Mouse (Mus musculus): ENCODE measurements around the gene Zfp282. TPM values are rescaled to one million over a fixed set of nuclear protein-coding genes. Genes with fewer than 3 reads are reported as not detected.

Zfp282 gene
- polyA plus RNA-seq, 1 experiment from 2014 or later = 9.6 TPM

DNA sequence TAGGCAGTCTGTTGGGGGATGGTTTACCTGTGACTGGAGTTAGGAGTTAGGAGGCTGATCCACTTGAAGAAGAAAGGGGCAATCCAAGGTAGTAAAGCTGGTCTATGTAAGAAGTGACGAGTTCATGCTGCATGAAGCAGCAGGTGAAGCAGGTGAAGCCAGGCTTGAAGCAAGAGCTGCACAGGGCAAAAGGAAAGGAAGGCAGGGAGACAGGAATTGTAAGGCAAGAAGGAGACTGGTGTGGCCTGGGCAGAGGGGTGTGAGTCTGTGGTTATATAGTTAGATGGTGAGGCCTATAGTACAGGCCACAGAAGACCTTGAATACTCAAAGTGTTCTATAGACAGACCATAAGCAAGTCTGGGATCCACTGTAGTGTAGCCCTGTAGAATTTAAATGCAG, 32.0 kb downstream of the Zfp282 start:
- no peak for TF ChIP-seq EP300 (IDR thresholded peaks at IDR 0.05)
- TF ChIP-seq CTCF (IDR thresholded peaks at IDR 0.05) = no peak
- Histone ChIP-seq H3K4me3 (ENCODE audit: low read depth, low read length) (no peak overlapping the region), H3K36me3 (ENCODE audit: insufficient read depth, low read length) (peaks cover 33% of the 10 kb centered on the region), H3K27ac (ENCODE audit: low read length) (no peak overlapping the region), H3K4me2 (replicated peaks; ENCODE audit: low read depth, low read length) (no peak overlapping the region), H3K4me1 (ENCODE audit: insufficient read depth, low read depth, low read length) (no peaks in the 10 kb centered on the region), H3K9ac (replicated peaks; ENCODE audit: low read depth) (no peak overlapping the region), H3K27me3 (replicated peaks; ENCODE audit: insufficient read depth, low read length) (no peaks in the 10 kb centered on the region), H3K9me3 (ENCODE audit: low read length) (no peaks in the 10 kb centered on the region)
- WGBS = 59% methylated on average over 1 of the region's 1 CpGs
- ATAC-seq (no peak), DNase-seq (ENCODE audit: low spot score) (no peak)

DNA sequence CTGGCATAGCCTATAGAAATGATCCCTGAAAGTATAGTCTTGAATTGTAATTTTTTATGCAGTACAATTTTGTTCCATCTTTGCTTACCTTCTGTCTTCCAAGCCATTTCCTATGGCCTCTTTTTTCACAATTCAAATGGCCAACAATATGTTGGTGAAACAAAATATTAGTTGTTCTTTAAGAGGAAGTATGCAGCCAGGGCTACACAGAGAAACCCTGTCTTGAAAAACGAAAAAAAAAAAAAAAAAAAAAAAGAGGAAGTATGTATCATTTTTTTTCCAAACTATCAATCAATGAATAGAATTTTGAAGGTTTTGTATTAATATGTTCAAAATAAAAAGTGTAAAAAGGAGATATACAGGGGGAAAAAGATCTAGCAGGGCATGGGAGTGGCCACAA, 34.6 kb downstream of the Zfp282 start:
- WGBS = 52% methylated on average over 1 of the region's 1 CpGs

DNA sequence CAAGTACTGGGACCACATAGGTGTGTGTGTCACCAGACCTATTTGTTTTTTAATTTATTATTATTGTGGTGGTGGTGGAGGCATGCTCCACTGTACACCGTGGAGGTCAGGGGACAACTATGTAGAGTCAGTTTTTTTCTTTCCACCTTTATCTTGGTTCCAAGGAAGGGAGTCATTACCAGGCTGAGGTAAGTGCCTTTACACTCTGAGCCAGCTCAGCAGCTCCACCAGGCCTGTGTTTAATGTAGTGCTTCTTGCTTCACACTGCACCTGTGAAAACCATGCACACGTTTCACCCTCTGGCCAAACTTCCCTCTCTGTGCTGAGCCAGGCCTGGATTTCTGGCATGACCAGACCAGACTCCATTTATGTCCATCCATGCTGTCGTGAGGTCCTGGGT, 36.0 kb downstream of the Zfp282 start:
- WGBS = 50% methylated on average over 3 of the region's 3 CpGs

More for the DNA sequence above, 34.6 kb downstream of the Zfp282 start:
- DNase-seq (ENCODE audit: low spot score) (no peak), ATAC-seq (no peak)
- Histone ChIP-seq H3K4me1 (ENCODE audit: insufficient read depth, low read depth, low read length) (no peaks in the 10 kb centered on the region), H3K4me3 (ENCODE audit: low read depth, low read length) (no peak overlapping the region), H3K9ac (replicated peaks; ENCODE audit: low read depth) (no peak overlapping the region), H3K9me3 (ENCODE audit: low read length) (no peaks in the 10 kb centered on the region), H3K27me3 (replicated peaks; ENCODE audit: insufficient read depth, low read length) (no peaks in the 10 kb centered on the region), H3K27ac (ENCODE audit: low read length) (no peak overlapping the region), H3K36me3 (ENCODE audit: insufficient read depth, low read length) (0 out of 2 replicates have a peak, but pooled peaks cover 7% of the 10 kb centered on the region), H3K4me2 (replicated peaks; ENCODE audit: low read depth, low read length) (no peak overlapping the region)
- TF ChIP-seq CTCF (IDR thresholded peaks at IDR 0.05) = no peak
- TF ChIP-seq EP300 (IDR thresholded peaks at IDR 0.05) = no peak

DNA sequence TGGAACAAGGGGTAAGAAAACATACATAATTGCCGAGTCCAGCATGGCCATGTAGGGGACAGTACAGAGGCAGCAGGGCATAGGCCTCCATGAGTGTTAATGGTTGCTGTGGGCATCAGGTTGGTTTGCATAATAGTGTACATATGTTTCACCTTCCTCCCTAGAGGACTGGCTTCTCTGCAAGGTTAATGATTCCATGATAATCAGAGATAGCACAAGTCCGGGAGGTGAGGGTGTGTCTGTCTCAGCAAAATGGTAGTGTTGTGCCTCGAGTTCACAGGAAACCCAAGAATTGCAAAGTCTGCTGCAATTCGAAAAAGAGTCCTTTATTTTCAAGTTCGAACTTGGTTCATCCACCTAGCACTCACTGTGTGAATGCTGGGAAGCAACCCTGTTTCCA, 40.0 kb downstream of the Zfp282 start:
- DNase-seq (ENCODE audit: low spot score) = no peak
- Histone ChIP-seq H3K9me3 (ENCODE audit: low read length) (no peaks in the 10 kb centered on the region), H3K4me2 (replicated peaks; ENCODE audit: low read depth, low read length) (no peak overlapping the region), H3K9ac (replicated peaks; ENCODE audit: low read depth) (no peak overlapping the region), H3K4me3 (ENCODE audit: low read depth, low read length) (no peak overlapping the region), H3K36me3 (ENCODE audit: insufficient read depth, low read length) (no peaks in the 10 kb centered on the region), H3K4me1 (ENCODE audit: insufficient read depth, low read depth, low read length) (peaks cover 6% of the 10 kb centered on the region; the same call in 1 of the 2 replicates), H3K27ac (ENCODE audit: low read length) (no peak overlapping the region), H3K27me3 (replicated peaks; ENCODE audit: insufficient read depth, low read length) (no peaks in the 10 kb centered on the region)
- TF ChIP-seq CTCF (IDR thresholded peaks at IDR 0.05) = no peak
- no peak for TF ChIP-seq EP300 (IDR thresholded peaks at IDR 0.05)
- no peak for ATAC-seq
- WGBS = 73% methylated on average over 5 of the region's 5 CpGs

More for the DNA sequence above, 36.0 kb downstream of the Zfp282 start:
- Histone ChIP-seq H3K4me3 (ENCODE audit: low read depth, low read length) (no peak overlapping the region), H3K27me3 (replicated peaks; ENCODE audit: insufficient read depth, low read length) (no peaks in the 10 kb centered on the region), H3K9ac (replicated peaks; ENCODE audit: low read depth) (no peak overlapping the region), H3K4me2 (replicated peaks; ENCODE audit: low read depth, low read length) (no peak overlapping the region), H3K9me3 (ENCODE audit: low read length) (no peaks in the 10 kb centered on the region), H3K36me3 (ENCODE audit: insufficient read depth, low read length) (no peaks in the 10 kb centered on the region), H3K27ac (ENCODE audit: low read length) (no peak overlapping the region), H3K4me1 (ENCODE audit: insufficient read depth, low read depth, low read length) (no peaks in the 10 kb centered on the region)
- ATAC-seq = no peak
- TF ChIP-seq EP300 (IDR thresholded peaks at IDR 0.05) (no peak), CTCF (IDR thresholded peaks at IDR 0.05) (no peak)
- DNase-seq (ENCODE audit: low spot score) = no peak

GRCm38 (mm10) chr6:47918768-47919274, 41.8 kb downstream of the Zfp282 start:
- Histone ChIP-seq H3K4me2 (replicated peaks; ENCODE audit: low read depth, low read length) (no peak overlapping the region), H3K36me3 (ENCODE audit: insufficient read depth, low read length) (no peaks in the 10 kb centered on the region), H3K4me3 (ENCODE audit: low read depth, low read length) (no peak overlapping the region), H3K4me1 (ENCODE audit: insufficient read depth, low read depth, low read length) (peaks cover 7% of the 10 kb centered on the region; the same call in 1 of the 2 replicates), H3K27ac (ENCODE audit: low read length) (no peak overlapping the region), H3K27me3 (replicated peaks; ENCODE audit: insufficient read depth, low read length) (no peaks in the 10 kb centered on the region), H3K9ac (replicated peaks; ENCODE audit: low read depth) (no peak overlapping the region), H3K9me3 (ENCODE audit: low read length) (no peaks in the 10 kb centered on the region)
- WGBS = 54% methylated on average over 3 of the region's 3 CpGs
- ATAC-seq (peak; percentile 47), DNase-seq (ENCODE audit: low spot score) (peak; percentile 82)
- TF ChIP-seq CTCF (IDR thresholded peaks at IDR 0.05) (no peak), EP300 (IDR thresholded peaks at IDR 0.05) (peak; percentile 62)

DNA sequence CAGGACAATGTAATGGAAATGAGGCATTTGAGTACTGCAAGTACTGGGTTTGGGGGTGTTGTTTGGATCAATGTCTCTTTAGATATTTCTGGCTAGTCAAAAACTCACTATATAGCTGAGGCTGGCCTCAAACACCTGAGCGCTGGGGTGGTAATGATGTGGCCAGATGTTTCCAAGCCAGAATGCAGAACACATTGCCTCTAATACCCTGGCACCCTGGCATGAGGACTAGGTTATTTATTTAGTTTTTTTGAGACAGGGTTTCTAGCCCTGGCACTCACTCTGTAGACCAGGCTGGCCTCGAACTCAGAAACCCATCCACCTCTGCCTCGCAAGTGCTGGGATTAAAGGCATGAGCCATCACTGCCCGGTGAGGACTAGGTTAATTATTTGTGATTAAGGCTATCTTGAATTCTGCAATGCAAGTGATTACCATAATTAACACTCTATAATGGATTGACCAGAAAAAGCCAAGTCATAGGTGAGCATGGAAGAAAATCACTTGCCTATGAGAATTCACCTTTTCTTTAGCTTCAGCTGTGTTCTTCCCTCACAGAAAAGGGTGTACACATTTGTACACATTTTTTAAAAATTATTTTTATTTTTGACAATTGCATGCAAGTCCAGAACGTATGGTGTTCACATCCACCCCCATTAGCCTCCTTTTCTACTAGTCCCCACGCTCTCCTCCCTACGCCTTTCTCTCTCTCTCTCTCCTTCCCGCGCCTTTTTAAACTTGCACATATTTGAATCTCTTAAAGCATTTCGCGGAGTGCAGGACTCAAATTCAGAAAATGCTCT, 42.8 kb downstream of the Zfp282 start:
- TF ChIP-seq CTCF (IDR thresholded peaks at IDR 0.05) (no peak), EP300 (IDR thresholded peaks at IDR 0.05) (no peak)
- H3K4me3 ChIP-seq (ENCODE audit: low read depth, low read length) = peak overlapping the region; percentile 83
- H3K9me3 ChIP-seq (ENCODE audit: low read length) = no peaks in the 10 kb centered on the region
- H3K36me3 ChIP-seq (ENCODE audit: insufficient read depth, low read length) = no peaks in the 10 kb centered on the region
- WGBS = 28% methylated on average over 11 of the region's 11 CpGs
- H3K4me1 ChIP-seq (ENCODE audit: insufficient read depth, low read depth, low read length) = peaks cover 7% of the 10 kb centered on the region; the same call in 1 of the 2 replicates
- H3K27ac ChIP-seq (ENCODE audit: low read length) = peak overlapping the region; percentile 98
- H3K4me2 ChIP-seq (replicated peaks; ENCODE audit: low read depth, low read length) = peak overlapping the region; percentile 45
- no peak overlapping the region for H3K9ac ChIP-seq (replicated peaks; ENCODE audit: low read depth)
- ATAC-seq (no peak), DNase-seq (ENCODE audit: low spot score) (no peak)
- no peaks in the 10 kb centered on the region for H3K27me3 ChIP-seq (replicated peaks; ENCODE audit: insufficient read depth, low read length)
